15 mouse cellular contexts compared by ENCODE assay signal in the genomic region with DNA sequence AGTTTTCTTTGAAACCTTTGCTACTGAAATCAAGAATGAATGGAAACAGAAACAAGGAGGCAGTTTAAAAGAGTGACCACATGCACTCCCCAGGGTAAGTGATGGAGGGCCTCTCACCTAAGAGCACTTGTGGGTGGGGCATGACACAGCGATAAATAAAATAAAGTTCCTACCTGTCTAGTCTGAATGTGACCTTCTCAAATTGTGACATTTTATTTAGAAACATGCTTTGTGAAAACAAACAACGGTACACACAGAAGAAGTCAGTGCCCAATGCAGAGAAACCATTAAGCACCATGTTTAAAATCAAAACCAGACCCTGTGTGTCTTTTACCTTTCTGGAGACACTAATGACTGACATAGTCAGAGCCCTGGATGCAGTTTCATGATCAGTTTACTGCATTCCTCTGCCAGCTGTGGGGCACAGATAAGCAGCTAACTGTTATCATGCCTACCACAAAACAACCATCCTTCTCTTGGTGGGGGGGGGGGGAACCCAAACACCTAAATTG. TPM values are rescaled to one million over a fixed set of nuclear protein-coding genes. Genes with fewer than 3 reads are reported as not detected.
DNase-seq lines count a peak whose midpoint lies in the region; ATAC-seq and TF ChIP-seq lines count a peak whose summit lies in the region.
"Had no signal": no experiment of that assay in that cellular context is flagged by ENCODE, and none has a peak within 500 bp of the region (broad histone marks: within the 10 kb centered on the region; RNA-seq: fewer than 3 reads in every experiment).

No protein-coding gene starts in this region.

- H3K4me3 ChIP-seq in stomach, embryonic 14.5 days (ENCODE audit: low read depth, low read length): no peak overlapping the region
- no peak overlapping the region for H3K4me3 ChIP-seq in stomach, postnatal 0 days (ENCODE audit: low read depth, low read length)
- H3K4me3 ChIP-seq in liver, embryonic 12.5 days: peak overlapping the region; percentile 35
- H3K4me3 ChIP-seq: left cerebral cortex, adult 2 months had no signal

- H3K4me2 ChIP-seq in stomach, embryonic 14.5 days (replicated peaks; ENCODE audit: low read depth, low read length): no peak overlapping the region
- H3K4me2 ChIP-seq in stomach, postnatal 0 days (replicated peaks; ENCODE audit: low read depth): no peak overlapping the region
- H3K4me2 ChIP-seq in liver, embryonic 12.5 days: peak overlapping the region; percentile 60

- no peaks in the 10 kb centered on the region for H3K4me1 ChIP-seq in stomach, embryonic 14.5 days (ENCODE audit: control insufficient read depth, insufficient read depth, low read length)
- no peaks in the 10 kb centered on the region for H3K4me1 ChIP-seq in stomach, postnatal 0 days (replicated peaks; ENCODE audit: control insufficient read depth, insufficient read depth)
- H3K4me1 ChIP-seq in liver, embryonic 12.5 days: peaks cover 89% of the 10 kb centered on the region

- no peak overlapping the region for H3K9ac ChIP-seq in stomach, embryonic 14.5 days (replicated peaks; ENCODE audit: low read depth, low read length)
- no peak overlapping the region for H3K9ac ChIP-seq in stomach, postnatal 0 days (ENCODE audit: low read length)
- peak overlapping the region; percentile 72 for H3K9ac ChIP-seq in liver, embryonic 12.5 days

- WGBS in stomach, embryonic 14.5 days: 81% methylated on average over 2 of the region's 2 CpGs
- WGBS in stomach, postnatal 0 days: 78% methylated on average over 2 of the region's 2 CpGs
- WGBS in liver, embryonic 12.5 days (ENCODE audit: insufficient replicate concordance): 28% methylated on average over 2 of the region's 2 CpGs

- no peaks in the 10 kb centered on the region for H3K27me3 ChIP-seq in stomach, embryonic 14.5 days (ENCODE audit: control insufficient read depth, insufficient read depth, low read length)
- H3K27me3 ChIP-seq in stomach, postnatal 0 days (ENCODE audit: control insufficient read depth, insufficient read depth, low read length): no peaks in the 10 kb centered on the region
- no peaks in the 10 kb centered on the region for H3K27me3 ChIP-seq in liver, embryonic 12.5 days (replicated peaks)
- H3K27me3 ChIP-seq: Patski had no signal

- H3K36me3 ChIP-seq in stomach, embryonic 14.5 days (ENCODE audit: control insufficient read depth, insufficient read depth, low read length): no peaks in the 10 kb centered on the region
- peaks cover 2% of the 10 kb centered on the region; the same call in 1 of the 2 replicates for H3K36me3 ChIP-seq in stomach, postnatal 0 days (ENCODE audit: control insufficient read depth, insufficient read depth, low read length)
- peaks cover 17% of the 10 kb centered on the region for H3K36me3 ChIP-seq in liver, embryonic 12.5 days

- peak; percentile 69; the same call in 1 of the 2 replicates for ATAC-seq in stomach, embryonic 14.5 days (ENCODE audit: insufficient number of reproducible peaks, insufficient read depth, low FRiP score, low read depth)
- no peak for ATAC-seq in stomach, postnatal 0 days (ENCODE audit: low FRiP score, low TSS enrichment)
- ATAC-seq in liver, embryonic 12.5 days: peak; percentile 96
- ATAC-seq: Patski had no signal

- H3K9me3 ChIP-seq in stomach, embryonic 14.5 days (ENCODE audit: control insufficient read depth, low read depth, low read length): no peaks in the 10 kb centered on the region
- H3K9me3 ChIP-seq in stomach, postnatal 0 days (ENCODE audit: control insufficient read depth, low read length): no peaks in the 10 kb centered on the region
- no peaks in the 10 kb centered on the region for H3K9me3 ChIP-seq in liver, embryonic 12.5 days (replicated peaks)

- H3K27ac ChIP-seq in stomach, embryonic 14.5 days (ENCODE audit: low read length): no peak overlapping the region
- H3K27ac ChIP-seq in stomach, postnatal 0 days (replicated peaks): no peak overlapping the region
- peak overlapping the region; percentile 93 for H3K27ac ChIP-seq in liver, embryonic 12.5 days
- H3K27ac ChIP-seq: left cerebral cortex, adult 2 months had no signal

- no peak for TF ChIP-seq EP300 in stomach, postnatal 0 days (optimal IDR thresholded peaks at IDR 0.05)

- TF ChIP-seq CTCF in stomach, postnatal 0 days (IDR thresholded peaks at IDR 0.05; ENCODE audit: low read depth): no peak

- peak; percentile 17 for DNase-seq in embryo, embryonic 10 days (ENCODE audit: low spot score)
- DNase-seq in embryo, embryonic 9.5 days (ENCODE audit: extremely low spot score): no peak
- no peak for DNase-seq in stomach, postnatal 0 days (ENCODE audit: low spot score)
- peak; percentile 28 for DNase-seq in yolk sac, embryonic 10.5 days (ENCODE audit: low spot score)
- no peak for DNase-seq in T-cell, adult 2 months (ENCODE audit: low spot score)
- DNase-seq in kidney, adult 18-20 months: no peak
- DNase-seq: adrenal gland, postnatal 25 days; cerebellum, adult 8-10 months; kidney, postnatal 14 days; lung, adult 18-20 months; thymus, adult 2 months had no signal

RNA-seq across cellular contexts. Expression of a gene that starts 51.6 kb away (rescaled TPM):
- 30.5 and 31.1 TPM in 2 replicates for polyA plus RNA-seq in stomach, embryonic 14.5 days (2014; fragmentation: Nextera tagmentation; extraction: Ambion mirVana)
- polyA plus RNA-seq in stomach, postnatal 0 days (2015; fragmentation: Nextera tagmentation; extraction: Ambion mirVana): 11.7 and 13.4 TPM in 2 replicates
- 38.8 and 41.4 TPM in 2 replicates for polyA plus RNA-seq in liver, embryonic 12.5 days (2016; fragmentation: Nextera tagmentation; extraction: Ambion mirVana)

Comparison
In these comparisons a context has a peak if more than half of its experiments do, and no peak if none do; other contexts are left out.
1. DNase-seq: peak in embryo, embryonic 10 days (single experiment) and yolk sac, embryonic 10.5 days (single experiment); none in embryo, embryonic 9.5 days (single experiment), stomach, postnatal 0 days (single experiment), T-cell, adult 2 months (single experiment) and kidney, adult 18-20 months (single experiment).